Mouse (Mus musculus) hindbrain, embryonic 13.5 days (tissue): ENCODE results near the gene Lrmda. TPM values are rescaled to one million over a fixed set of nuclear protein-coding genes. Genes with fewer than 3 reads are reported as not detected.

ENCODE experiments used
- ATAC-seq: fragments of 200-750 bp; cut with Nextera tagmentation; 2 replicates; pipeline ENCODE4 v1.8.0; 2017; ENCODE audit warnings: moderate TSS enrichment; ENCODE audit not compliant: low FRiP score
- H3K27ac ChIP-seq: fragments of 300-500 bp; sonication (generic); 2 replicates; pipeline ENCODE4 v1.5.1; 2015; ENCODE audit warnings: inconsistent platforms, mild to moderate bottlenecking, moderate library complexity
- H3K27me3 ChIP-seq: fragments of 300-500 bp; sonication (generic); 2 replicates; pipeline ENCODE4 v1.6.1; 2015; ENCODE audit warnings: mild to moderate bottlenecking, inconsistent platforms
- H3K36me3 ChIP-seq: fragments of 300-500 bp; sonication (generic); 2 replicates; pipeline ENCODE4 v1.6.1; 2015; ENCODE audit warnings: mild to moderate bottlenecking, inconsistent platforms
- H3K4me1 ChIP-seq: fragments of 300-500 bp; sonication (generic); replicated peaks from 2 replicates; pipeline ENCODE4 v1.6.1; 2015; ENCODE audit warnings: inconsistent platforms
- H3K4me2 ChIP-seq: fragments of 300-500 bp; sonication (generic); 2 replicates; pipeline ENCODE4 v1.6.1; 2015; ENCODE audit warnings: inconsistent platforms, mild to moderate bottlenecking, moderate library complexity
- H3K4me3 ChIP-seq: fragments of 300-500 bp; sonication (generic); 2 replicates; pipeline ENCODE4 v1.5.1; 2015; ENCODE audit warnings: mild to moderate bottlenecking, inconsistent platforms
- H3K9ac ChIP-seq: fragments of 300-500 bp; sonication (generic); 2 replicates; pipeline ENCODE4 v1.6.1; 2015; ENCODE audit warnings: mild to moderate bottlenecking, inconsistent platforms
- H3K9me3 ChIP-seq: fragments of 300-500 bp; sonication (generic); 2 replicates; pipeline ENCODE4 v1.6.1; 2016; ENCODE audit warnings: inconsistent platforms
- WGBS: fragments of 180-500 bp; shearing (Covaris S2); methylation state at CpG from one replicate; pipeline ENCODE4 v1.1.7; 2015; 5-methylcytosine and 5-hydroxymethylcytosine counted together
- polyA plus RNA-seq: library from polyadenylated mRNA; unstranded; fragments of >200 nt; fragmentation: Nextera tagmentation; extraction: Ambion mirVana; gene quantifications from 2 replicates; pipeline ENCODE4 v1.2.1, GENCODE M21; 2015

Lrmda gene
- polyA plus RNA-seq, 1 experiment from 2014 or later = 0.16 TPM

DNA sequence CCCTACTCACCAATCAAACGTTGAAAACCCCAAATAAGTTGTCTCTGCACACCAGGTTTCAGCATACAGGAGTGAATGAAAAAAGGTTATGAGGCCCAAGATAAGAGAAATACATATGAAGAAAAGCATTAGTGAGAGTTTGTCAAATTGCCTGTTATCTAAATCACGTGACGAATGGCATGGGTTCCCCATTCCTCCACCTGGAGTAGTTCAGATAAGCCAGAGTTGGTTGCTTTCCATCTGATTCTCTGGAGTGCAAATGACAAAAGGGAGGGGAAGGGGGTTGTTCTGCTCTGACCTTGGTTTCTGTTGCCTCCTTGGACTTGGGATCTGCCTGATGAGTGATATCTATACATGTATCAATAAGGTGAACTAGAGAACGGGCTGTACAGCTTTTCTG is 723.8 kb downstream of the Lrmda start:
- Histone ChIP-seq H3K36me3 (no peaks in the 10 kb centered on the region), H3K9ac (no peak overlapping the region), H3K9me3 (no peaks in the 10 kb centered on the region), H3K4me2 (no peak overlapping the region), H3K27ac (no peak overlapping the region), H3K27me3 (0 out of 2 replicates have a peak, but pooled peaks cover 5% of the 10 kb centered on the region), H3K4me1 (peaks cover 31% of the 10 kb centered on the region), H3K4me3 (no peak overlapping the region)
- ATAC-seq = no peak
- WGBS = 85% methylated on average over 4 of the region's 4 CpGs

DNA sequence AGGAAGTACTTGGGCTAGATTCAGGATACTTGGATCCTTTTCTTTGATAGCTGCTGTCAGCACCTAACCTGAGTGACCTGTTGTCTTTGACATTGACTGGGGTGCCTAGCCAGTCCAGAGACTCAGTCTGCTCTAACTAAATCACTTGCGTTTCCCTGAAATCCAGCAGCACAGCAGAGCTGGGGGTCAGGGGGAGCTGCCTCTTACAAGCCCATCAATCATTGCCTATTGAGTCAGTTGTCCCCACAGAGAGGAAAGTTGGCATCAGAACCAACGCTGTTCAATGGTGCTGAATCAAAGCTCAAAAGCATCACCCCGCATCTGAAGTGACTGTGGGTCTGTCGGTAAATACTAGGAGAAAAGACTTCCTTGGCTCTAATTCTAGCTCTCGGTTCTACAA is 725.2 kb downstream of the Lrmda start:
- ATAC-seq = peak; percentile 68; the same call in 1 of the 2 replicates
- no peaks in the 10 kb centered on the region for H3K9me3 ChIP-seq
- no peak overlapping the region for H3K4me2 ChIP-seq
- H3K27me3 ChIP-seq = 0 out of 2 replicates have a peak, but pooled peaks cover 5% of the 10 kb centered on the region
- H3K4me3 ChIP-seq = no peak overlapping the region
- H3K4me1 ChIP-seq = peaks cover 20% of the 10 kb centered on the region
- 13% methylated on average over 5 of the region's 5 CpGs for WGBS
- no peak overlapping the region for H3K9ac ChIP-seq
- no peaks in the 10 kb centered on the region for H3K36me3 ChIP-seq
- peak overlapping the region; percentile 30; the same call in 1 of the 2 replicates for H3K27ac ChIP-seq

DNA sequence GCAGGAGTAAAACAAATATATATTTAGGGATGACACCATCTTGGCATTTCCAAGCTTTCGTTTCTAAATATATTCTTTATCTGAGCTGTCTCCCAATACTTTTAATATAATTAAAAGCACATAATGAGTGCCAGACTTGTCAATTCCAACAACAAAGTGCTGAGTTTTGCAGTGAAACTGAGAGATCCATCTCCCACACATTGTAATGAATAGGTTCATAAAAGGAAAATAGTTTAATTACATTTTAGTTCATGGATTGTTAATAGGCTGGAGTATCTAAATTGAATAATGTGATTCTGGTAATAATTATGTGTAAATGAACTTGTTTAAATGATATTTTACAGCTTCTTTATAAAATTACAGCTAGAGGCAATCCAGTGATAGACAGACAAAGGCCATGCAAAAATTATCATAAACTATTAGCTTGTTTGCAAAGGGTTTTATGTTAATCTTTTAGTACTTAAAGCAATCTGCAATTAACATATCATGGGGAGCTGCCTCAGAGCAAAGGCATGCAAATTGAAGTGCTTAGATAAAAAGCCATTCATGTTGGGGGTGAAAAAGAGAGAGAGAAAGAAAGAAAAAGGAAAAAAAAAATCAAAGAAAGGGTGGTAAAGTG is 725.9 kb downstream of the Lrmda start:
- WGBS = 33% methylated on average over 1 of the region's 1 CpGs

DNA sequence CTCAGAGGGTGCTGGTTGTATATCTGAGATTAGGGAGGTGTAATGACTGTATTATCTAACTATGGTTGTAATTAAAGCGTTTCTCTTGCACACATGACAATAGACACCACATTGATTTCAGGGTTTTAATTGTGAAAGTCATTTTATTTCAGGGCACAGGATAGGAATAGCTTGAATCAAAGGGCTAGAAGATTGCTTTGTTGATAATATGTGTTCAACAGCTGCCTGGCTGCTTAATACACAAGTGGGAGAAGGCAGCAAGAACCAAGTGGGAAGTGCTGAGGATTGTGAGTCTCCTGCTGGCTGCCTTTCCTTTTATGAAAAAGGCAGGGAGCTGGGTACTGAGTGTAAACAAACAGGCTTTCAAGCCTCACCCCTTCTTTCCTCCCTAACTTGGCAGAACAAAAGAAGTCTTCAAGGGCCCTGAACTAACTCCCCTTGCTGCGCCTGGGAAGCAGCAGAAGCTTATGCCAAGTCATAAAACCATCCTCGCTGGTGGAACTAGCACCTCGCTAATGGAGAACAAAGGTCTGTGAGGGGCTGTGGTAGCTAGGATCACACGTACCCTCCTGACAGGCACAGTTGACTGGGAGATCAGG is 726.5 kb downstream of the Lrmda start:
- Histone ChIP-seq H3K4me3 (no peak overlapping the region), H3K4me2 (peak overlapping the region; percentile 10; the same call in 1 of the 2 replicates), H3K4me1 (peaks cover 20% of the 10 kb centered on the region), H3K9ac (0 out of 2 replicates have a peak overlapping the region, but pooled peaks have one; percentile 39), H3K27me3 (no peaks in the 10 kb centered on the region), H3K36me3 (no peaks in the 10 kb centered on the region), H3K9me3 (no peaks in the 10 kb centered on the region), H3K27ac (peak overlapping the region; percentile 78)
- 1% methylated on average over 5 of the region's 5 CpGs for WGBS
- no peak; the same call in 1 of the 2 replicates for ATAC-seq

More for the DNA sequence above, 725.9 kb downstream of the Lrmda start:
- Histone ChIP-seq H3K9me3 (no peaks in the 10 kb centered on the region), H3K4me3 (no peak overlapping the region), H3K27me3 (no peaks in the 10 kb centered on the region), H3K27ac (peak overlapping the region; percentile 78; the same call in 1 of the 2 replicates), H3K4me2 (no peak overlapping the region), H3K9ac (no peak overlapping the region), H3K36me3 (no peaks in the 10 kb centered on the region), H3K4me1 (peaks cover 20% of the 10 kb centered on the region)
- no peak for ATAC-seq

DNA sequence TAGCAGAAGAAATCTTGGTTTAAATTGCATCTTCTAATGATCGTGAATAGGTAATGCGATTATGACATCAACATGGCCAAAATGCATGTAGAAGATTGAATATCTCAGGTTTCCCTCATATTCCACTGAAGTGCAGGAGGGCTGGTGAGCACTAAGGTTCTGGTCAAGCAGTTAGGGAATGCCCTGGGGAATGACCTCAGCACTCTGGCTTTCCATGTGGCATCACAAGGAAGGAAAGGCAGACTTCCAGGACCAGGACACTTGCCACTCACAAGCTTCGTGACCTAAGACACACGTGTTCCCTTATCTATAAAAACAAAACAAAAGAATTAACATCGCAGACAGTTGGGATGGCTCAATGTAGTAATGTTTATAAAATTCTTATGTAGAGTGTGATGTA is 728.3 kb downstream of the Lrmda start:
- ATAC-seq = no peak
- H3K4me3 ChIP-seq = no peak overlapping the region
- H3K9ac ChIP-seq = no peak overlapping the region
- no peaks in the 10 kb centered on the region for H3K36me3 ChIP-seq
- no peaks in the 10 kb centered on the region for H3K27me3 ChIP-seq
- H3K9me3 ChIP-seq = no peaks in the 10 kb centered on the region
- H3K27ac ChIP-seq = no peak overlapping the region
- WGBS = 94% methylated on average over 5 of the region's 5 CpGs
- peaks cover 20% of the 10 kb centered on the region for H3K4me1 ChIP-seq
- H3K4me2 ChIP-seq = no peak overlapping the region

DNA sequence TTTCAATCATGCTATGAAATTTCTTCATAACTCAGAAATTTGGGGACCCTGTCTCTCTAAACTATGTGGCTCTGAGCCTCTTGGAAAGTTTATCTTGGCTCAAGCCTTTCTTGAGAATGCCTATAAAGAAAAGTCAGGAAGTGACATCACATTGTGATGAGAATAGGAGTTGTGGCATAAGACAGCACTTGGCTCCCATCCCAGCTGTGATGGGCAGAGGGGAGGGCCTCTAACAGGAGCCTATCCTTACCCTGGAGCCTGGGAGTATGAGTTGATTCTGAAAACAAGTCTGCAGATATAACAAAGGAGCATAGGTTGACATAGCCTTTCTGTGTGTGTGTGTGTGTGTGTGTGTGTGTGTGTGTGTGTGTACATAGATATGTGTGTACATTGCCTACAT is 730.9 kb downstream of the Lrmda start:
- Histone ChIP-seq H3K36me3 (no peaks in the 10 kb centered on the region), H3K9me3 (no peaks in the 10 kb centered on the region), H3K27ac (no peak overlapping the region), H3K4me2 (no peak overlapping the region), H3K4me3 (no peak overlapping the region), H3K27me3 (no peaks in the 10 kb centered on the region), H3K9ac (no peak overlapping the region), H3K4me1 (peaks cover 11% of the 10 kb centered on the region)
- no peak for ATAC-seq

DNA sequence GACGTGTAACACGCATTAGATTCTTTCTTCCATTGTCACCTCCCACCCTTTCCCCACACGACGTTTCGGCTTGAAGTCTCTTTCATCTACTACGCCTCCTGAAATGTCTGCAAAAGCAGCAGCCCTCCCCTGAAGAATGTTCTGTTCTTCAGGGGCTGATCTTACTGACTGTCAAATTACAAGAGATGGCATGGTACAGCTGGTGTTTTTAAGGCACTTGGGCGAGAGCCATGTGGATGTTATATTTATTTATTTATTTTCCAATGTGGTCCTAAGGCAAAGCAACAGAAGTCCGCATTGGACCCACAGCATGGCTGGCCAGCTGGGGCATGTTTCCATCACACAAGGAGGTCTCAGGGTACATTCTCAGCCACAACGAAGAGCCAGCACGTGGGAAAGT is 731.8 kb downstream of the Lrmda start:
- no peak overlapping the region for H3K27ac ChIP-seq
- no peak overlapping the region for H3K9ac ChIP-seq
- 0 out of 2 replicates have a peak, but pooled peaks cover 4% of the 10 kb centered on the region for H3K27me3 ChIP-seq
- WGBS = 83% methylated on average over 10 of the region's 10 CpGs
- H3K36me3 ChIP-seq = no peaks in the 10 kb centered on the region
- no peaks in the 10 kb centered on the region for H3K9me3 ChIP-seq
- H3K4me3 ChIP-seq = no peak overlapping the region
- peaks cover 2% of the 10 kb centered on the region for H3K4me1 ChIP-seq
- H3K4me2 ChIP-seq = no peak overlapping the region
- no peak for ATAC-seq

DNA sequence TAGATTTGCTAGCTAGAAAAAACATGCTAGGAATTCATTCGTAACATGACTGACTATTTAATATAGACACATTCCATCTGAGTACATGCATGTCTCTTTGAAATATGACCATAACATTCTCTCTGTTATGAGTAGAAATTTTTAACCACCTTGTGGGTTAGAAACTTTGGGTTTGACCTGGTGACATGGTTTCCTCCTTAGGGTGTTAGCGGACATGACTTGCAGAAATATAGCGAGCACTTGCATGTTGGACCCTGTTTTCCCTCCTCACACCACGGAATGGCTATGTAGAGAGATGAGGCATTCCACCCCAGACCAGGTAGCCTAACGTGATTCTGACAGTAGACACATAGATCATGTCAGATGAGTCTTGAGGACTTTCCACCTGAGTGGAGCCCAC is 735.1 kb downstream of the Lrmda start:
- Histone ChIP-seq H3K27me3 (0 out of 2 replicates have a peak, but pooled peaks cover 4% of the 10 kb centered on the region), H3K9me3 (no peaks in the 10 kb centered on the region), H3K4me1 (no peaks in the 10 kb centered on the region), H3K27ac (no peak overlapping the region), H3K36me3 (no peaks in the 10 kb centered on the region), H3K9ac (no peak overlapping the region), H3K4me3 (no peak overlapping the region), H3K4me2 (no peak overlapping the region)
- 93% methylated on average over 5 of the region's 5 CpGs for WGBS
- no peak for ATAC-seq

DNA sequence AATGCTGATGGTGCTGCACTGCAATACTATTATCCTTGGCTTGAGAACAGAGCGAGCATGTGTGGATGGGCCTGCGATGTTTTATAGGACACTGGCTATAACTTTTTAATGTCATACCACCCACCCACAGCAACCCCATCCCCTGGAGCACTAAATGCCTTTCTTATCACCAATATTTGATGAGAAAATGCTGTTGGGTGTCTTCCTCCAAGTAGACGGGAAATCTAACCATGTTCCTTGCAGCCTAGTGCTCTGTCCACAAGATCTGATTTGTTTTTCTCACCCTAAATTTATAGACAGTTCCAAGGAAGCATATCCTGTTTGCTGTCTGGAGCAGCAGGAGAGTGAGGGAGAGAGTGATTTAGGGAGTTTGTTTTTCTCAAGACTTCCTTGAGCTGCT is 738.0 kb downstream of the Lrmda start:
- Histone ChIP-seq H3K4me3 (no peak overlapping the region), H3K9me3 (no peaks in the 10 kb centered on the region), H3K27ac (no peak overlapping the region), H3K36me3 (no peaks in the 10 kb centered on the region), H3K27me3 (0 out of 2 replicates have a peak, but pooled peaks cover 4% of the 10 kb centered on the region), H3K4me2 (no peak overlapping the region), H3K9ac (no peak overlapping the region), H3K4me1 (no peaks in the 10 kb centered on the region)
- ATAC-seq = no peak
- 95% methylated on average over 3 of the region's 3 CpGs for WGBS

DNA sequence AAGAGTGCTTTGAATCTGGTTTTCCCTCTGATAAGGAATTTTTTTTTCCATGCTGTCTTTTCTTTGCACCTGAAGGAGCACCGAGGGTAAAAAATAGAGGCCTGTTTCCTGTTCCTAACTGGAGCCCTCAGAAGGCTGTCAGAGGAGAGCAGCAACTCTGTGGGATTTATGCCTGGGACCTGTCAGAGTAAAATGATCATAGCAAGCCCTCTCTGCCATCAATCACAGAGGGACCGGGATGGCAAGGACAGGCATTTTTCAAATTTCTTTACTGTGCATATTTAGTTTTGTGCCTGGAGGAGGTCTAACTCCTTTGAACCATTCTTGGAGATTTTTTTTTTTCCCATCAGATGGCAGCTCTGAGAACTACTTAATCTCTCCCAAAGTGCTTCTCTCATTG is 739.7 kb downstream of the Lrmda start:
- H3K9me3 ChIP-seq = no peaks in the 10 kb centered on the region
- H3K4me2 ChIP-seq = no peak overlapping the region
- no peak for ATAC-seq
- 31% methylated on average over 2 of the region's 2 CpGs for WGBS
- H3K27ac ChIP-seq = no peak overlapping the region
- no peaks in the 10 kb centered on the region for H3K36me3 ChIP-seq
- H3K27me3 ChIP-seq = 0 out of 2 replicates have a peak, but pooled peaks cover 4% of the 10 kb centered on the region
- no peaks in the 10 kb centered on the region for H3K4me1 ChIP-seq
- no peak overlapping the region for H3K4me3 ChIP-seq
- H3K9ac ChIP-seq = no peak overlapping the region

DNA sequence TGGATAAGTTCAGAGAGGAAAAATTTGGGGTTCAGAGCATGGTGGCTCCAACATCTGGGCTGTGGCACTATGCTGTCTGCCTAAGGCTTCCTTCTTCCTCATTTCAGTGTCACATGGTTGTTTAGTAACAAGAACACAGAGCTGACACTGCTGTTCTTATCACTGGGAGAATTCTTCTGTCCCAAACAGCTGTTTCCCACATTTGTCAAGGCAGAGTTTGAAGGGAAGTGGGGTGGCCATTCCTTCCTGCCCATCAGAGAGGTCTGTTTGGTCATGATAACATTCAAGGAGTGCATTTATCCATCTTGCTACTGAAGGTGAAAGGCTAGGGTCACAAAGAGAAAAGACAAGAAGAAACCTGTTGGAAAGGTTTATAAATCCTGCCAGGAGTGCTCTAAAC is 740.2 kb downstream of the Lrmda start:
- Histone ChIP-seq H3K36me3 (no peaks in the 10 kb centered on the region), H3K4me1 (no peaks in the 10 kb centered on the region), H3K4me3 (no peak overlapping the region), H3K9me3 (no peaks in the 10 kb centered on the region), H3K27me3 (0 out of 2 replicates have a peak, but pooled peaks cover 4% of the 10 kb centered on the region), H3K27ac (no peak overlapping the region), H3K4me2 (no peak overlapping the region), H3K9ac (no peak overlapping the region)
- ATAC-seq = no peak

DNA sequence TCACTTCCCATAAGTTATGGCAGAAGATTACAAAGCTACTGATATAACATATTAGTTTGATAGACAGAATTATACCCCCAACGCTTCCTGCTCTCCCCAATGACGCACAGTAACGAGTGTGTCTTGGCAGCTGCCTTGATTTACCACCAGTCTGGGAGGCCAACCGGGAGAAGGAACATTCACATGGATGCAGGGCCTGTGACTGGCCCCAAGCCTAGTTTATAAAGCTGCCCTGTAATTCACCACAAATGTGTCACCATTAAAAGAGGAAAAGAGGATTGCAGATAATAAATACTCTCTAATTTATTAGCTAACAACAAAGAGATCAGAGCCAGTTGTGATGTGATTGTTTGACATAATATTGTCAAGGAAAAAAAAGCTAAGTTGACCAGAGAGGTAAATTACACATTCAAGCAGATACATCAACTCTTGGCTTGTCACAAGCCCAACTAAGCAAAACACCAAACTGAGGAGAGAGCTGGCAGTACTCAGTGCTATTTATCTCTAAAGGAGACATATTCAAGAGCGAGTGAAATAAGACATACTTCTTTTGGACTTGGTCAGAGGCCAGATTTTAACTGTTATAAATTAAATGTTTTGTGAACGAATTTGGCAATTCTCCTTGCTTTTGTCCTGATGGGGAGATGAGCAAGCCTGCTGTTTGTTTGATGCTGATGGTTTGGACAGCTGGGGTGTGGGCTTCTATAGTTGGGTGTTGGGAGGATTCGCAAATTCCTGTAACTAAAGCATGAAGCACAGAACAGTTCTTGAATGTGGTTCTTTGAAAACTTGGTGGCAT is 740.9 kb downstream of the Lrmda start:
- Histone ChIP-seq H3K4me2 (no peak overlapping the region), H3K27ac (no peak overlapping the region), H3K9ac (no peak overlapping the region), H3K9me3 (no peaks in the 10 kb centered on the region), H3K4me3 (no peak overlapping the region), H3K4me1 (no peaks in the 10 kb centered on the region), H3K36me3 (no peaks in the 10 kb centered on the region), H3K27me3 (0 out of 2 replicates have a peak, but pooled peaks cover 4% of the 10 kb centered on the region)
- no peak for ATAC-seq
- WGBS = 68% methylated on average over 7 of the region's 7 CpGs
